Mouse (Mus musculus) liver, adult 2 months (tissue): Measurements from ENCODE around the gene Cd180.

Experiments
- CTCF ChIP-seq: fragments of 200-500 bp; IDR thresholded peaks from 2 replicates; pipeline ENCODE4 v1.5.1; 2011; ENCODE audit warnings: low read depth, low read length, control low read depth
- POLR2A ChIP-seq: fragments of 200-500 bp; IDR thresholded peaks from 2 replicates; pipeline ENCODE4 v1.6.1; 2011; ENCODE audit warnings: low read length, control low read depth; ENCODE audit not compliant: insufficient read depth; ENCODE audit errors: extremely low read depth

- TF ChIP-seq POLR2A (no peak), CTCF (no peak)
Observed at GRCm38 (mm10) chr13:102733063-102733462, 39.7 kb downstream of the Cd180 start.
